Mouse (Mus musculus): ENCODE data around the gene Mecp2. TPM values are rescaled to one million over a fixed set of nuclear protein-coding genes. Genes with fewer than 3 reads are reported as not detected.

Mecp2 gene
- total RNA-seq (2023), result 10 to 100 TPM; 24.4 to 25.0 TPM

GRCm38 (mm10) chrX:74135263-74135662 is at the start of gene Mecp2:
Gene Mecp2 (minus strand): TSS chrX:74135363.

GRCm38 (mm10) chrX:74176959-74177358 is 41.8 kb upstream of the Mecp2 start, which contains the start of gene Tktl1:
Gene Tktl1 (plus strand): TSS chrX:74177259.

GRCm38 (mm10) chrX:74167738-74168137 is 32.6 kb upstream of the Mecp2 start, which contains the start of gene Tex28:
Gene Tex28 (minus strand): TSS chrX:74167838.

GRCm38 (mm10) chrX:74127164-74127563 is 8.0 kb downstream of the Mecp2 start, which contains the start of gene Opn1mw:
Gene Opn1mw (plus strand): TSS chrX:74127464.

GRCm38 (mm10) chrX:74023188-74024049 is 111.7 kb downstream of the Mecp2 start, which contains the start of gene Irak1:
Gene Irak1 (minus strand): TSS chrX:74023918.

Other genes with a start within 250 kb of the Mecp2 start
- gene Avpr2, start 243.3 kb downstream of the Mecp2 start, total RNA-seq (2023), result under 1 TPM in 1 of 2 experiments, not detected in 1; 0.20 TPM
- gene L1cam, start 239.3 kb downstream of the Mecp2 start, total RNA-seq (2023), result 10 to 100 TPM; 30.0 to 50.1 TPM
- gene Arhgap4, start 213.5 kb downstream of the Mecp2 start, total RNA-seq (2023), result 100 to 1,000 TPM; 227 to 235 TPM
- gene Naa10, start 213.4 kb downstream of the Mecp2 start, total RNA-seq (2023), result 10 to 100 TPM; 38.1 to 42.0 TPM
- 10 to 100 TPM; 12.2 to 19.8 TPM for gene Renbp, start 204.5 kb downstream of the Mecp2 start, total RNA-seq (2023)
- 10 to 100 TPM; 86.7 to 87.3 TPM for gene Hcfc1, start 169.0 kb downstream of the Mecp2 start, total RNA-seq (2023)
- gene Irak1, start 111.4 kb downstream of the Mecp2 start, total RNA-seq (2023), result 10 to 100 TPM; 63.0 to 75.4 TPM
- gene Opn1mw, start 7.9 kb downstream of the Mecp2 start, total RNA-seq (2023), result not detected
- gene Tex28, start 32.5 kb upstream of the Mecp2 start, total RNA-seq (2023), result not detected
- gene Tktl1, start 41.9 kb upstream of the Mecp2 start, total RNA-seq (2023), result not detected
- 1,000 to 10,000 TPM; 1,644 to 1,676 TPM for gene Flna, start 114.5 kb upstream of the Mecp2 start, total RNA-seq (2023)
- gene Emd, start 119.3 kb upstream of the Mecp2 start, total RNA-seq (2023), result 10 to 100 TPM; 53.8 to 54.0 TPM
- 100 to 1,000 TPM; 337 to 345 TPM for gene Rpl10, start 135.4 kb upstream of the Mecp2 start, total RNA-seq (2023)
- gene Taz, start 146.5 kb upstream of the Mecp2 start, total RNA-seq (2023), result 10 to 100 TPM; 43.2 to 51.7 TPM
- 10 to 100 TPM; 27.9 to 33.7 TPM for gene Dnase1l1, start 147.0 kb upstream of the Mecp2 start, total RNA-seq (2023)
- gene Atp6ap1, start 161.7 kb upstream of the Mecp2 start, total RNA-seq (2023), result 100 to 1,000 TPM; 179 to 189 TPM
- 100 to 1,000 TPM; 194 to 246 TPM for gene Gdi1, start 169.6 kb upstream of the Mecp2 start, total RNA-seq (2023)
- 10 to 100 TPM; 40.4 to 45.3 TPM for gene Fam50a, start 177.7 kb upstream of the Mecp2 start, total RNA-seq (2023)
- gene Plxna3, start 193.7 kb upstream of the Mecp2 start, total RNA-seq (2023), result under 1 TPM; 0.38 to 0.90 TPM
- 10 to 100 TPM; 20.4 to 28.5 TPM for gene Lage3, start 218.3 kb upstream of the Mecp2 start, total RNA-seq (2023)
- gene Ubl4a, start 237.9 kb upstream of the Mecp2 start, total RNA-seq (2023), result 10 to 100 TPM; 20.0 to 27.4 TPM
- 10 to 100 TPM; 17.6 to 19.3 TPM for gene Slc10a3, start 238.0 kb upstream of the Mecp2 start, total RNA-seq (2023)

All from neutrophil, adult 59 days (primary cell).